Mouse (Mus musculus) heart, postnatal 36 days (tissue): Measurements from ENCODE around the gene Hscb. TPM values are rescaled to one million over a fixed set of nuclear protein-coding genes. Genes with fewer than 3 reads are reported as not detected.
A peak's percentile ranks its signal among the peaks of the same experiment; 100 is the strongest.
"Not testable (repeated sequence)": the region's sequence is repeated elsewhere in the genome, so short reads cannot be mapped to it uniquely, and the experiment has no call there.

Source experiments
- DNase-seq, 2 experiments: peaks; one replicate each; pipeline ENCODE4 v3.0.0; 2021 to 2022
- intact Hi-C: fragments of 180-260 bp; cut with DNase I; formaldehyde crosslinking; loops from one replicate; pipeline ENCODE4 v1.15.1; 2025
- total RNA-seq, 2 experiments: library from RNA; stranded (reverse); gene quantifications; 2 replicates each; pipeline ENCODE4 v1.2.3; 2021

Hscb gene
- total RNA-seq, 2 experiments from 2014 or later: 18.2 to 20.7 TPM

DNA sequence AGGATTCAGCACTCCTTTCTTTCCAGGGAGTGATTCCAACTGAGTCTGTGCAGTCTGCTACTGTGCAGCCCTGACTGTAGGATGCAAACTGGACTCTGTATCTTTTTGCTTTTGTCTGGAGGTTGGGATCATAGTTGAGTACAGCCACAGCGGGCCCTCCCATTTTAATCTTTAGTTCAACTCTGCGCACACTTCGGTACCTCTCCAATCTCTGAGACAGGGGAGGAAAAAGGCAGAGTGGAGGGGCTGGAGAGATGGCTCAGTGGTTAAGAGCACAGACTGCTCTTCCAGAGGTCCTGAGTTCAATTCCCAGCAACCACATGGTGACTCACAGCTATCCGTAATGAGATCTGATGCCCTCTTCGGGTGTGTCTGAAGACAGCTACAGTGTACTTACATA, 1.6 kb downstream of the Hscb start:
- intact Hi-C loops: loop anchor here (2.0 to 5.0 kb wide), 7 partner anchors 27 to 495 kb away; partner anchors contain the start of genes Ttc28 and Ulk1
- not testable (repeated sequence) for DNase-seq

DNA sequence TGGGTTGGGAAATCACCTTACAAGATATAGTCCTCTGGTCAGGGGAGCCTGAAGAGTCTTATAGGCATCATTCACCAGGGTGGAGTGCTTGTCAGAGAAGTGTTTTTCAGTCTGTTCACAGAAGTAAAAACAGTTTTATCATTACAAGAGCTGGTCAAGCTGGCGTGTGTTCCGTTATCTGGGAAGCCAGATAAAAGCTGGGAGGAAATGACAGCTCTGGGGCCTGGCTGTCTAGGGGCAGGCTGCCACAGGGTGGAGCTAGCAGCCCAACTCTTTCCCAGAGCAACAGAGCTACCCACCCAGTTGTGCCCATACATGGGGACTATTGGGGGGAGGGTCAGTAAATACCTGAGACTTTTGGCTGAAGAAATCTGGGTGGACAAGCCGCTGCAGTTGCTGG, 3.6 kb downstream of the Hscb start:
- intact Hi-C loops: loop anchor here (1.0 to 5.0 kb wide), 6 partner anchors 49 to 436 kb away; no protein-coding TSS in a partner anchor
- DNase-seq: peak; percentile 69 to 72

DNA sequence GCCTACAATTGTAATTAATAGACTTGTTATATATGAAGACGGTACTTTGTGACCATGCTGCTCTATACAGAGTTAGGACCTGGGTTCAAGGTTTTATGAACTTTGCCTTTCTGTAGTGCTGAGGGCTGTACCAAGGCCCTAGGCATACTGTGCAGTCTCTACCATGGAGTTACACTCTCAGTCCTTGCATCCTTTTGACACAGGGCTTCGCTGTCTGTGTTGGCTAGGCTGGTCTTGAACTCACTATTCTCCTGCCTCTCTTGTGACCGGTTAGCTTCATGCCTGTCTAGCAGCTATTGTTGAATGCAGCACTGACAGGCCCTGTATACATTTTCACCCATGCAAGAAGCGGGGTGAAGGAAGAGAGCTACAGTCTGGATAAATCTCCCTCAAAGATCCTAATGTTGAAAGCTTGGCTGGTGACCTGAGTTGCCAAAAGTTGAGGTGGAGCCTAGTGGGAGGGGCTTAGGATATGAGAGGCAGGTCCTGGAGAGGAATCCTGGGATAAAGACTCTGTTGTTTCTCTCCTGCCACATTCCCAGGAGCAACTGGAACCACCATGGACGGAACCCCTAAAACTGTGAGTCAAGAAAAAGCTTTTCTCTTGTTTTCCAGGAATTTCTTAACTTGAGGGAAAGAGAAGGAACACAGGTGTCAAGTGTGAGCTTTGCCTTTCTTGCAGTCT, 8.4 kb downstream of the Hscb start:
- intact Hi-C loops: no loop called here
- no peak for DNase-seq

DNA sequence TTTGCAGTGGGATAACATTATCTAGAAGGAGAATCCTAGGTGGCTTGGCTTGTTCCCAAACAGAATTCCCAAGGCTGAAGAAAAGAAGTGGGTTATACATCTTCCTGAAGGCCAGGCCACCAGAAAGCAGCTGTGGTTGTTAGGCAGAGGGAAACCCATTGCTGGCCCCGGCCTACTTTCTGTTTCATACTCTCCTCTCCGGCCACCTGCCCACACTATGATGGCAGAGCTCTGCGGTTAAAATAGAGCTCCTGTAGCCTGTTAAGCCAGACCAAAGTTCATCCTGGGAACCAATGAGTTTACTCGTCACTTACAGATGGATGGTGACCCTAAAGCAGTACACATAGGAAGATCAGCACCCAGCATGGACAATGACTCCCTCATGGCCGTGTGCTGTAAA, 12.0 kb downstream of the Hscb start:
- intact Hi-C loops: no loop called here
- no peak for DNase-seq

DNA sequence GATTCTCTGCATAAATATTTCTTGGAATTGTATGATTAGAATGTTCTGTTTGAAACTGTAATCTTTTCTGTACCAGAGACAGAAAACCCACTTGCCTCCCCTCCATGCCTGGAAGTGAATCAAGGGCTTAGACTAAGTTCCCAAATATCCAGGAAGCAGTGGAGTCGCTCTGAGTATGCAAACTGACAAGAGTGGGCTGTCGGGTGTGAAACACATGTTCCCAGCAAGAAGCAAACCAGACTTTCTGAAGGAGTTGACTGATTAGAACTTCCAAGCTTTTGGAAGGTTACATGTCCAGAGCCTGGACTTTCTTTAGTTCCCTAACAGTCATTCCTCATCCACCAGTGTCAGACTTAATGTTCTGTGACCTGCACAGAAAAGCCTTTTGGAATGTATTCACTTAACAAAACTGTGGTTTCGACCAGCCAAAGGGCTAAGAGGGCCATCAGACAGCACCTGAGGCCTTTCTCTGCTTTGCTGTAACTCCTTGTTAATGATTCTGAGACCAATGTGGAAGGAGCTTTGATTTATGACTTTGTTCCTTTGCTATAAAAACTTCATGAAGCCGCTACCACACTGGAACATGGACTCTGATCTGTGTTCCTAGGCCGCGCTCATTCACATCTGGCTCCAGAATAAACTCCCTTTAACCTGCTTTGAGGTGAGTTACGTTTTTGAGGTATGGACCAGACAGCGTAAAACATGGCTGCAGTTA, 12.6 kb downstream of the Hscb start:
- DNase-seq: no peak
- intact Hi-C loops: no loop called here

DNA sequence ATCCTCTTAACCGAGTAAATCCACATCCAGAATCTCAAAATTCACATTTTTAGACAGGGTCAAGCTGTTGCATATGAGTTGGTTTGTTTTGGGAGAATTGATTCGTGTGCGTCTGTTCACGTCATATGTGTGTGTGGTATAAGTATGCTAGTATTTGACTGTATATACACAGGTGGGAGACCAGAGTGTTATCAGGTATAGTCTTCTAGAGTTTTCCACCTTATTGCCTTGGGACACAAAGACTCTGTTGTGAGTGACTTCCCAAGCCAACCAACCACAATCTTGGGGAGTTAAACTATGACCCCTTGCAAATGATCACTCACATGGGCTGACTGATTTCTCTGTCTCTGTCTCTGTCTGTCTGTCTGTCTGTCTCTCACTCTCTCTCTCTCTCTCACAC, 15.2 kb downstream of the Hscb start:
- no peak for DNase-seq
- intact Hi-C loops: no loop called here

DNA sequence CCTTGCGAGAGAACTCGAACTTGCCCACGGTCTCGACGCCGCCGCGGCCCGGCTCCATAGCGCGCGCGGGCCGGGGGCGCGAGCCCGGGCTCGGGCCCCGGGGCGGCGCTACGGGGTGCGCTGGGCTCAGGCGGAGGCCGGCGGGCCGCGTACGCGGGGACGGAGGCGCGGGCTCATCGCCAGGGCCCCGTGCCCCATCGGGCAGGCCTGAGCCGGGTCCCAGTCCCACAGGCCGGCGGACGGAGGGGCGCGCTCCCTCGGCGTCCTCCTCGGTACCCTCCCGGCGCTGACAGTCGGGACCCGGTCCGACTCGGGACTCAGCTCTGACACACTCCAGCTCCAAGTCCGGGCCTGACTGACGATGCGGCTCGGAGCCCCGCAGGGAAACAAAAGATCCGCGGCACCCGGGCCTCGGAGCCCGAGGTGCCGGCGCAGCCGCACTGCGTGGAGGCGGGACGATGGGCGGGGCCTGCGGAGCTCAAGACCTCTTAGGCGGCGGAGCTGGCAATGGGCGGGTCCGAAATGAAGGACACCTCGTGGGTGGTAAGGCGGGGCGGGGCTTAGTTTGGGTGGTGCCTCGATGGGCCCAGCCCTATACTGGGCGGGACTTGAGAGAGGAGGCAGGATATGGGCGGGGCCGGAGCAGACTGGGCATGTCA, 29.8 kb downstream of the Hscb start, which contains the start of gene Ulk1:
Gene Ulk1 (minus strand): TSS at position 431 of the 659 bp plus-strand sequence.
- intact Hi-C loops: loop anchor here (2.0 to 5.0 kb wide), 2 partner anchors 29 to 37 kb away; partner anchors contain the start of genes Chek2, Ep400 and Hscb
- peak; percentile 99 for DNase-seq

DNA sequence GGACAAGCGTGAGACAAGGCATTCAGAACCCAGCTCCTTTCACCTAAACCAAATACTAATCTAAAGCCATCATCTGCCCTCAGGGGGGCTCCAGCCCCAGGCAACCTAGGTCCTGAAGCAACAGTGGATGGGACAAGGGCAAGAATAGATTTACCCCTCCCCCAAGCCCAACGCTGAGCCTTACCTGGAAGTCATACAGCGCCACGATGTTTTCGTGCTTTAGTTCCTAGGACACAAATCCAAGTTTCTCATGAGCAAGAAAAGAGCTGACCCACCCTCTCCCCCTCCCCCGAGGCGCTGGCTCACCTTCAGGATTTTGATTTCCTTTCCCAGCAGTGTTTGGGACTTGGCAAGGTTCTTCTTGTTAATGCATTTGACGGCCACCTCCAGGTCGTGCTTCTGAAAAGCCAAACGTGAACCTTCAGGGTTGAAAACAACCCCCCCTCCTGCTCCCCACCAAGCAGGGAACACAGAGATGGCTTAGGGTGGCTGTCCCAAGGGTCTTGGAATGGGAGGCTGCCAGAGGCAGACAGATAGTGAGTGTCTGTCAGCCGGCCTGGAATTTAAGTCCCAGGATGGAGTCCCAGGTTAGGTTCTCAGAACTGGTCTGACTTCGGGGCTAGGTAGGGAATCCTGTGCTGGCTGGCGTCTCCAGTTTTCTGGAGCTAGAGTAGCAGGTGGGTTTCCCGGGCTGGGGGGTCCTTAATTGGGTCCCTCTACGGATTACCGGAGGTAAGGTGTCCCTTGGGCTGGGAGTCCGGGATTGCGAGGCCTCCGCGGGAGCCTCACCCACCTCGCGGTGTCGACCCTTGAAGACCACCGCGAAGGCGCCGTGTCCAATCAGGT, 30.5 kb downstream of the Hscb start:
- intact Hi-C loops: loop anchor here (5.0 kb wide), 1 partner anchor 37 kb away; the partner anchor contains the start of gene Ep400
- peak; percentile 29 to 55 for DNase-seq

DNA sequence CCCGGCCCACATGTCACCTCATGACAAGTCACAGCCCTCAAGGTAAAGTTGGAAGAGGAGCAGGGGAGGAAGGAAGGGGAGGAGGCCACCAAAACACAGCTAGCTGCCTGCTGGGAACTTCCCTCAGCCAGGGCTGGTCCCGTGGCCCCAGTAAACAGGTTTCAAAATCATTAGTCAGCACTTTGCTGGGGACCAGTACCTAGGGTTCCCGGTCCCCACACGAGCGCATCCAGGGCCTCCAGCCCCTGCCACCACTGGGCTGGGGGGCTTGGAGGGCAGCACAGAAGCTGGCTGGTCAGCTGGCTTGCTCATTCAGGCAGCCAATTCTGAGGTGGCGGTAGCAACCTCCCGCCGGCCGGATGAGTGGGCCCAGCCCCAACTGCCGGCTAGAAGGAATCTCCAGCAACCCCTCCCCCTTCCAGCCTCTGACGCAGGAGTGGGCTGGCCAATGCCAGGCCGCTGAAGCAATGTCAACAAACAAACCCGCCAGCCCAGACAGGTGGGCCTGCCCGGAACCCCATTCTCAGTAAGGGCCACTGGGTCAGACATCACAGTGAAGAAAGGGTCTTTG, 31.4 kb downstream of the Hscb start:
- intact Hi-C loops: loop anchor here (5.0 kb wide), 1 partner anchor 36 kb away; the partner anchor contains the start of gene Ep400

DNA sequence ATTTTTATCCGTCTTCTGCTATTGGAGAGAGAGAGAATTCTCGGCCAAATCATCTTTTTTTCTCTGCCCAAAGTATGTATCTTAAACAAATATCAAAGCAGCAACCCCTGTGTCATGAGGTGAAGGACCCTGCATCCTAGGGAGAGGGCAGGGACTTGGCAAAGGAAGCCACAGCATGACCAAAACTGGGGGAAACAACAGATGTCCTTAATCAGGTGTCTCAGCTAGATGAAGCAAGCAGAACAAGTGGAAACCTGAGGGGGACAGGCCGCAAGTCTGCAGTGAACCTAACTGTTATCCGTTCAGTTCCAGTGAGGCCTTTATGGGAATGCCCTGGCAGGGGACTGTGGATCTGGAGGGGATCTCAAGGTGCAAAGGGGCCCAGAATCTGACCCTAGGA, 32.1 kb downstream of the Hscb start:
- no peak for DNase-seq
- intact Hi-C loops: loop anchor here (2.0 to 5.0 kb wide), 2 partner anchors 27 to 35 kb away; partner anchors contain the start of genes Ep400 and Pus1

More for the DNA sequence above, 31.4 kb downstream of the Hscb start:
- peak; percentile 87 to 92 for DNase-seq

DNA sequence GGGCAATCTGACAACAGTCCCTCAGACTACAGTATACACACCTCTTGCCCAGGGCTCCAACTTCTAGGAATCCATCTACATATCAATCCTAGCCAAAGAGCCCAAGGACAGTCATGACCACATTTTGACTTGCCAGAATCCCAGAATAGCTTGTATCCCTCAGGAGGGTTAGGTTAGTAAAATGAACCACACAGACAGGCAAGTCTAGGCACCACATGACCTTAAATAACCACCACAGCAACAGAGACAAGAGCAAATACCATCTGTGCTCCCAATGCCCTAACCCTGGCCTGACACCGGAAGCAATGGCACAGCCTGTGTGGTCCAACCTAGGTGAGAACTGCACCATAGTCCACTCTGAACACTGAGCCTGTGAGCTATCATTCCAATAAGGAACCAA, 32.9 kb downstream of the Hscb start:
- intact Hi-C loops: loop anchor here (2.0 to 5.0 kb wide), 2 partner anchors 26 to 34 kb away; partner anchors contain the start of genes Ep400 and Pus1
- DNase-seq: no peak

DNA sequence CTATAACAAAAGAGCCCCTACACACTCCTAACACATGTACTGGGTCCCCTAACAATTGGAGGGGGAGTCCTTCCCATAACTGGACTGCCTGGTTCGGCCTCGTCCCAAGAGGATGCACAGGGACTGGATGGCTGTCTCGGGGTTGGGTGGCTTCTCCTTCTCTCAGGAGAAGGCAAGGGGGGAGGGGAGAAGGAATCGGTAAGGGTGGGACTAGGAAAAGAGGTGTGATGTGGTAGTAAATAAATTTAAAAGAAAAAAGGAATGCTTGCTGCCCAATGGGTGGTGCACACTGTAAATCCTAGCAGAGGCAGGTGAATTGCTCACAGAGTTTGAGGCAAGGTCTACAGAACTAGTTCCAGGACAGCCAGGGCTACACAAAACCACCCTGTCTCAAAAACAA, 33.4 kb downstream of the Hscb start:
- intact Hi-C loops: loop anchor here (2.0 to 5.0 kb wide), 2 partner anchors 25 to 34 kb away; partner anchors contain the start of genes Ep400 and Pus1

DNA sequence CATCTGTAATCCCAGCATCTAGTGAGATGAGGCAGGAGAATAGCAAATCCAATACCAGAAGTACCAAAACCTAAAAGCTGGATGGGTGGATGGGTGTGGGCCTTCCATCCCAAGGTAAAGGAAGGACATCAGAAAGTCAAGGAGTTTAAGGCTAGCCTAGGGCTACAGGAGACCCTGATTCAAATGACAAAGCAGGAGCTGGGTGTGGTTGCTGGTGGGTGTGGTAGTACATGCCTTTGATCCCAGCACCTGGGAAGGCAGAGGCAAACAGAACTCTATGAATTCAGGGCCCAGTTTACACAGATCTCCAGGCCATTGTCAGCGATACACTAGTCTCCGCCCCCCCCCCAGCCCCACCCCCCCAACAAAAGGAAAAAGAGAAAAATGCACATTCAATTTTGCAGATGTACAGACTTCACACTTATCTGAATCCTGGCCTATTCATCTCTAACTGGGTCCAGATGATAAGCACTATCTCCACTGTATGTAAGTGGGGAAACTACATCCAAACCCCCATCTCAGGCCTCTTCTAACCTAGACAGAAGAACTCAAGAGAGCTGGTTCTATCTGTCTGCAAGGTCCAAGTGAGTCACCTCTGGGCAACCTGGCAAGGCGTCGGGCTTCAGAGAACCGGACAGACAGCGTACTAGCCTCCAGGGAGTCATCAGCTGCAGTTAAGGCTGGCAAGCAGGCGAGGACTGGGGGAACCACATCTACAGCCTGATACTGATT, 35.4 kb downstream of the Hscb start:
- DNase-seq: no peak
- intact Hi-C loops: no loop called here

More for the DNA sequence above, 33.4 kb downstream of the Hscb start:
- no peak for DNase-seq

DNA sequence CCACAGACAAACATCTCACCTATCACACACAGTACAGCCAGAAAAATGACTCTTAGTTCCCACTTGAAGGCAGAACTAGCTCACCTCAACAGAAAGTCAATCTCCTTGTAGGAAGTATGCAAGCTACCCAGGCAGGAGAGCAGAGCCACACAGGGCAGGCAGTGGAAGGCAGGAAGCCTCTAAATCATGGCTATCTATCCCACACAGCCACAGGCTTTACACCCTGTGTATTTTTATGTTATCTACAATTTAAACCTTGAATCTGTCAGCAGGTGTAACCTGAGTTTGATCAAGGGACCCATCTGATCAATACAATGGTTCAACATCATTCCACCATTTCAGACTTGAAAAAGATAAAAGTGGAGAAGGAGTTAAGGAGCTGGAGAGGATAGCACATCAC, 36.8 kb downstream of the Hscb start:
- intact Hi-C loops: no loop called here
- DNase-seq: no peak

DNA sequence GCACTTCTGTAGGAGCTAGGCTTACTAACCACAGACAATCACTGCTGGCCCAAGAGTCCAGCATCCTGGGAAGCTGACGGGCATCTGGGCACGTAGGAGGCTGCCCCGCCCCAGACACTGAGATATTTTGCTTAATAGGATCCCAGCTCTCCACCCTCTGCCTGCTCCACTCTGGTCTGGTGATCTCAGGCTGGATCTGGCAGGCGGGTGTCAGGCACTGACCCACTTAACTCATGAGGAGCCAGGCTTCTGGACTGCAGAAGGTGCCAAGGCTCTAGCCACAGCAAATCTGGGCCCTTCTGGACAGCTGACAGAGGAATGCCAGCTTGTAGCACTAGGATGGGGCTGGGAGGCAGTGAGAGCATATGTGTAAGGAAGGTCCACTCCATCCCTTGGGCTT, 37.4 kb downstream of the Hscb start:
- intact Hi-C loops: no loop called here
- DNase-seq: no peak

DNA sequence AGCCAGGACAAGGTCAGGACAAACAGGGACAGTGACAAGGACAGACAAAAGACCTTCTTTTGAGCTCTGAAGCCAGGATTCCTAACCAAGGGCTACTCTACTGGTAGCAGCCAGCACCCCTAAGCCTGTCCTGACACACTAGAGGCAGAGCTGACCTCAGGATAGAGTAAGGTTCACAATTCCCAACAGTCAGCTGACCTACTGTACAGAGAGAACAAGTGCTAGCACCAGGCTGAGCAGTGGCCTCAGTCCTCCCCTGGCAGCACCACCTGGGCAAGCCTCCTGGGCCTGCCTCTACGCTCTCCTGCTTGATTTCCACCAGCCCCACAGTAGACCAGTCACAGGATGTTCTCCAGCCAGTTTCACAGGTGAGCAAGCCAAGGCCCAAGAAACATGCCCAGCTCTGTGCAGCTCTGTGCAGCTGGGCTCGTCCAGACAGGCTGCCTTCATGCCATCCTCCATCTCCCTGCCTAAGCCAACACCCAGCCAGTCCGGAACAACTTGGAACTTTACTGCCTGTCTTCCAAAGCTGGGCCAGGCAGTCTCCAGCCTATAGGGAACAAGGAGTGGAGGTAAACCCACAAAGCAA, 38.4 kb downstream of the Hscb start:
- intact Hi-C loops: no loop called here
- DNase-seq: no peak

DNA sequence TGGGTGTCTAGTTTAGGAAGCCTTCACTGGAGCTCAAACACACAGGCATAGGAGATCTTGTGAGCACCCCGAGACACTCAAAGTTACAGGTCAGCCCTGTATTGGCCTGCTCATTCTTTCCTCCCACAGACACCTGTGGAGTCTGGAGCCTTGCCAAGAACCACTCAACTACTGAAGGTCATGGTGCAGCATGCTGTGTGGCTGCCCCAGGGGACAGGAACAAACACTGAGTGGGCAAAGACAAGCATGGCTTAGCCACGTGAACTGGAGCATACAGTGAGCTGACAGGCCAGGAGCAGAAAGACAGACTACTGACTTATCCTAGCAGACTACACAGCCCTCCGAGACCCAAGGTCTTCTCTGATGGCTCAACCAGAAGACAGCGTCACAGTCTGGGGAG, 41.9 kb downstream of the Hscb start:
- intact Hi-C loops: no loop called here
- DNase-seq: no peak

DNA sequence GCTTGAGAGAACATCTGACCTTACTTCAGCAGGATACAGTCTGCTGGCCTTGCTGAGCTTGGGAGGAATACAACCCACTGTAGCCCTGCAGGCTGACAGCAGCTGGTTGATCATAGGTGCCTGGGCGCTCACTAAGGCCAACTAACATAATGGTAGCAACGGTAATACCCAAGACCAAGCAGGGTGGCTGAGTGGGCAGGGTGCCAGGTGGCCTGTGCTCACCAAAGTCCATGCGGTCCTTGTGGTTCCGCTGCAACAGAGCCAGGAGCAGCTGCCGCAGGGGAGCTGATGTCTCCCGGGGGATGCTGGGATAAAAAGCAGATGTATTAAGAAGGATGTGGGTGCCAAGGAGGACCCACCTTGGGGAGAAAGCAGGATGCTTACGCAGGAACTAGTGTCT, 45.2 kb downstream of the Hscb start:
- DNase-seq: no peak
- intact Hi-C loops: no loop called here
